Mouse (Mus musculus) urinary bladder, postnatal 10 days (tissue): ENCODE data around the gene Tnfaip2.

ENCODE experiments used
- DNase-seq: peaks from one replicate; pipeline ENCODE4 v3.0.0; 2022; ENCODE audit warnings: low spot score

The Tnfaip2 gene

DNA sequence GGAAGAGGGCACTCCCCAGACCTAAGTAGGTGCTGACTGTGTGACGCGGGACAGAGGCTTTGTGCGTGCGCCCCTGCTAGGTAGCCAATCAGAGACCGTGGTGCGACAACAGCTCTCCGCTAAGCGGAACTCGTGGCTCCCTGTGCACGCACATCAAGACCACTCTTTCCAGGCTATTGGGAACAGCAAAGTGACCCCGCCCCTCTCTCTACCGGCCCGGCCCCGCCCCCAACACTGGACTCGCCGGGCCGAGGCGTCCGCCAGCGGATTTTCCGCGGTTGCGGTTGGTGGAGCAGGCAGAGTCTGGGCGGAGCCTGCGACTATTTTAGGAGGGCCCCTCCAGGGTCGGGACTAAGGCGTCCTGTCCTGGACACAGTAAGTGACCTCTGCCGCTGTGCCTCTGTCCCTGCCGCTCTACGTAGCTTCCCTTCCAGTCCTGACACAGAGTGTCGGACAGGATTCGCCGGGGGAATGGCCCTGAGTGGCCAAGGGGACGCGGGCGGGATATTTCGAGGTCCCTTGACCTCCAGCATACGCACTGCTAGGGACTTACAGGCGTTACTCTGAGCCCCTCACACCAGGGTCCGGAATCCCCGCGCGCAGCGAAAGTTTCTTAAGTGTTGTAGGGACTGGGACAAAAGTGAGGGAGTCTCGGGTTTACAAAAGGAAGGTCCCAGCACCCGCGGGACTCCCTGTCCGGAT lies at the start of gene Tnfaip2:
Gene Tnfaip2 (plus strand): TSS at position 161 of the 702 bp plus-strand sequence.
- no peak for DNase-seq

DNA sequence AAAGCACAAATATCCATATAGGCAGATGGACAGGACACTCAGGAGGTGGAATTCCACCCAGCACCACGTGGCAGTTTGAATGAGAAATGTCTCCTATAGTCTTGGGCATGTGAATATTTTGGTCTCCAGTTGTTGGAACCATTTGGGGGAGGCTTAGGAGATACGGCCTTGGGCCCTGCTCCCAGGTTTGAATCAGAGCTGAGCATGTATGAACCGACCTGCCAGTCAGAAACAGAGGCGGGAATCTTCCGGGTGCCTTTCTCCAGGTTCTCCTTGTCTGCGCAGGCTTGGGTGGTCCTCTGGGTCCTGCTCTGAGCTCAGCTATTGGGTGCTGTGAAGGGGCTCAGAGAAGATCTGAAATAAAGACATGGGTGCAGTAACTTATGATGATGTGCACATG lies 48.3 kb upstream of the Tnfaip2 start:
- DNase-seq: no peak

DNA sequence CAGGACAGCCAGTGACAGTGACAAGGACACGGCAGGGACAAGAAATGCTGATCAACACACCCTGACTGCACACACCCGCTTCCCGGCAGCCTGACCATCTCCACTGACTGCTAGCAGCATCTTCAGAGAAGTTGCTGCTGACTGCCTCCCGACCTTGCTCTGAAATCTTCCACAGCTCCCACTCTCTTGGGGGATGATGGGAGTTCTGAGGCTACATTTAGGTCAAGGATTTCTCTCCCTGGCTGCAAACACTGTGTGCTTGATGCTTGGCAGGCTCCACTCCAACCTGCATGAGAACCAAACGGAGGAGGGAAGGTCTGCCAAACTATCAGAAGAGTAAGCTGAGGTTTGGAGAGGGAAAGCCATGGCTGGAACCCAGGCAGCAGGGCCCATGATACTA lies 45.3 kb upstream of the Tnfaip2 start:
- no peak for DNase-seq

DNA sequence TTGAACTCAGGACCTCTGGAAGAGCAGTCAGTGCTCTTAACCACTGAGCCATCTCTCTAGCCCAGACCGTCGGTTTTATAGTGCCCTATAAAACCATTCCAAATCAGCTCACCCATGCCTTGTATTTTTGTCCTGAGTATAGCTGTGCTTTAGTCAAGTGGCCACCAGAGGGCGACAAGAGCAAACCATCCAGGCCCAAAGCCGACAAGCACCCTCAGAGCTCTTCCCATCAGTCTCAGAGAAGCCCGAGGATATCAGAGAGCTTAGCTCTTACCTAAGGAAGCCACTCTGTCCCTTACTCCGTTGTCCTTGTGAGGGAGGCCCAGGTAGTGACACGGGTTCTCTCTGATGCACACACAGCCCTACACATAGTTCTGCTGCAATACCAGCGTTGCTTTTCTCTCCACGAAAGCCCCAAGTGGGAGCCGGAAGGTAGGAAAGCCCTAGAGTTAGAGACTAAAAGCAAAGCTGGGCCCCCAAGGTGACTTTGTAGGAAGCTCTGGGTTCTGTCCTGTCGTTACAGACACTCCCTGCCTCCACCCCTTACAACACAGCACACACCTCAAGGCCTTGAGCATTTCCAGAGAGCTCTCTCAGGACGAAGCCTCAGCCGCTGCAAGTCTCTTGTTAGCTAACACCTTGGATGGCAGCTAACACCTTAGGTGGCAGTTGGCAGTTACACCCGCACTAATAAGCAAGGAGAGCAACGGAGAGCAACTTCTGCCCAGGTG lies 40.6 kb upstream of the Tnfaip2 start:
- no peak for DNase-seq

DNA sequence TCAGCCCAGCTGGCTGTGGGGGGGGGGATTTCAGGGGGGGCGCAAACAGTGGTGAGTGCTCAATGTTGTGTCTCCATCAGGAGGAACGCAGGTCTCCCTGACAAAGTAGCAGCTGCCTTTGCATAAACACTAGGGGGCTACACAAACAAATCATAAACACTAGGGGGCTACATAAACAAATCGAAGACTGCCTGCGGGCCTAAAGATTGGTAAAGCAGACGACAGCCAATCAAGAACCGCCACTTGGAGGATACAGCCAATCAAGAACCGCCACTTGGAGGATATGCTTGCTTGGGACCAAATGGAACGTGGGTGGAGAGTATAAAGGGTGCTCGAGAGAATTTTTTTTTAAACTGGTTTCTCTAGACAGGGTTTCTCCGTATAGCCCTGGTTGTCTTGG lies 37.4 kb upstream of the Tnfaip2 start:
- no peak for DNase-seq

DNA sequence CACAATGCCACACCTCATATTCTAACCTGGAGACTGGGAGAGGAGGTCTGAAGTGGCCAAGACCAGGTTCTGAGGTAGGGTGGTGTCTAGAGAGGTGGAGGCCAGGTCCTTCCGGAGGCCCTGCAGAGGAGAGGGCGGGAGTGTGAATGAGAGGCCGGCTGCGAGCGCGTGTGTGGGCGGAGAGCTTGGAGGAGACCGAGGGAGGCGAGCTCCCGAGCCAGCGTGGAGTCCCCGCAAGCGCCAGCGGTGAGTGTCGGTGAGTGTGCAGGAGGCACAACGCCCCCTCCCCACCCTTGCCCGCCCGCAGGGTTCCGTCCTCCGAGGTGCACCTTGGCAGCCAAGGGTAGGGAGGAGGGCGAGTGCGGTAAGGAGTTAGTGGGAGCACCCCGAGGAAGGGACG lies 35.6 kb upstream of the Tnfaip2 start, which contains the start of gene Lbhd2:
Gene Lbhd2 (plus strand): TSS at position 188 of the 400 bp plus-strand sequence.
- no peak for DNase-seq

DNA sequence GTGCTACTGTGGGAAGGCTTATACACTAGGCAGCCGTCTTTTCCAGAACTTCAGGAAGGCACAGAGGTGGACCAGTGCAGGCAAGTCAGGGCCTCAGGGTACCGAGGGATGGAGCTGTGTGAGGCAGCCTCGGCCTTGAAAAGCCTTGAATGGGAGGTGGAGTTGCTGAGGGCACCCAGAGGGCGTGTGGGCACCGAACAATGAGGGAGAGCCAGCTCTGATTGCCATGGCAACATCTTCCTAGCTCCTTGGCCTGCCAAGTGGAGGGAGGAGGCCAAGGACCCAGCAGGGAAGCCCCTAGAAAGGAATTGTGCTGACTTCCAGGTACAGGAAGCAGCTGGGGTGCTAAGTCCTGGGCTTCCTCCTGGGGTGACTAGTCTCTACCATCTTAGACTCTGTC lies 32.7 kb upstream of the Tnfaip2 start:
- no peak for DNase-seq

DNA sequence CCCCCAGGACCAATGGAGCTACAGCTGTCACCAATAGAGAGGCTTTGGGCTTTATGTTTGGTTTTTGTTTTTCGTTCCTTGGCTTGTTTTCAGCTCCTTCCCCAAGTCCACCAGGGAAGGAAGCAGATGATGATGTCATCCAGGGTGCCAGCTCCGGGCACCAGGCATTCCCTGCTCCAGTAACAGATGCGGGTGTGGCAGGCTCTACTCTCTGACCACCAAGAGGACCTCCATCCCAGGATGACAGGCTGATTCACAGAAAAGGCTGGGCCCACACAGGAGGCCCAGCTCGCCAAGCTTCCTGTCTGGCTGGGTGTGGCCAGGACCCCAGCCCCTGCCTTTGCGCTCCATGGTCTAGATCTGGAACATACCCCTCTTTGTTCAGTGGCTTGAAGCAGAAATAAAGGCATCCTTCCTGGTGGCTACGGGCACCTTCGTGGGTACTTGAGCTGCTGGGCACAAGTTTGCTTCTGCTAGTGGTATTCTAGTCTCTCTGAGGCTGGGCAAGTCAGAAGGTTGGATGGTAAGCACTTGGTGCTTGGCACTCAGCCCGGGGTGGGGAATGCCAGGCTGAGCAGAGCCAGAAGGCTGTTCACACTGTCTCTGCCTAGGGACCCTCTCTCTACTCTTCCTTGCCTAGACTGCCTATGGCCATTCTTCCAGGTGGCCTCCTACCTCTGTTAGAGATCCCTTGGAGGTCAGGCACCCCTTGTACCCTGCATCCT lies 30.5 kb upstream of the Tnfaip2 start:
- DNase-seq: no peak

DNA sequence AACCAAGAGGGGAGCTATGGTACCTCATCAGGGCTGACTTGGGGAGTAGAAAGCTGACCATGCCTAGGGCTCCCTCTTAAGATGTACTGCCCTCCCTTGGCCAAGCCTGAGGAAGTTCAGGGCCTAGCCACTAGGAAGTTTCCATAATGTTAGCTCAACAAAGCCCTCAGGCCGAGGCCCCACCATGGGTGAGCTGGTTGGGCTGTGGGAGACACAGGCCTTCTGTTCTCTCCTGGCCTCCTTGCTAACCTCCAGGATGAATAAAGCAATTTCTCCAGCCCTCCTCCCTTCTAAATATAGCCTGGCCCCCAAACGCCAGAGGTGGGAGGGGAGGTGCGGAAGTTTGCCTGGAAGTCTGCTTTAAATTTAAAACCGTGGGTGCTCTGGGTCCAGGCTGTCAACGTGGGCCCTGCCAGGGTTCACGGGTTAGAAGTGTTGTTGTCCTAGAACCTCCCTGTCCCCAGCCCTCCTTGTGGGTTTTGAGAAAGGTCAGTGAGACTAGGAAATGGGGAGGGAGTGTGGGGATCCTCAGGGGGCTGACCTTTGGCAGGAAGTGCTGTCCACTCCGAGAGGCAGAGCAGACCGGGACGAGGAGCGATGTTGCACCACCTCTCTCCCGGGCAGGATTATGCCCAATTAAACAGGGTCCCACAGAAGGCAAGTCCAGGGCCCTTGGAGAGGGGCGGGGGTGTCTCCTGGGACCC lies 29.5 kb upstream of the Tnfaip2 start:
- no peak for DNase-seq

DNA sequence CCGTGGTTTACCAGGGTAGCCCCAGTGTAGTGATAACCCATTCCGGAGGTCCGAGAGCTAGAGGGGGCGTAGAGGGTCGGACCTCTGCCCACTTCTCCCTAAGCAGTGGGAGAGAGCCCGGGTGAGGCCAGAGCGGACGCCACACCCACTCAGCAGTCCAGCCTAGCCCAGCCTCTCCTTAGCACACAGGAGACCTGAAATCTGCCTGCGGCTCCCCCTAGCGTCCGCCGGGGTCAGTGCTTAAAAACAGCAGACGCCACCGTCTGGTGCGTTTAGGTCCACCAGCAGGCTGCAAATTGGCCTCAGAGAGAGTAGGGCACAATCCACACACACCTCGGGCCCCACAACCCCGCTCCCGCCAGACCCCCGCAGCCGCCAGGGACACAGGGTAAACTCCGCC lies 29.0 kb upstream of the Tnfaip2 start:
- peak; percentile 78 for DNase-seq

DNA sequence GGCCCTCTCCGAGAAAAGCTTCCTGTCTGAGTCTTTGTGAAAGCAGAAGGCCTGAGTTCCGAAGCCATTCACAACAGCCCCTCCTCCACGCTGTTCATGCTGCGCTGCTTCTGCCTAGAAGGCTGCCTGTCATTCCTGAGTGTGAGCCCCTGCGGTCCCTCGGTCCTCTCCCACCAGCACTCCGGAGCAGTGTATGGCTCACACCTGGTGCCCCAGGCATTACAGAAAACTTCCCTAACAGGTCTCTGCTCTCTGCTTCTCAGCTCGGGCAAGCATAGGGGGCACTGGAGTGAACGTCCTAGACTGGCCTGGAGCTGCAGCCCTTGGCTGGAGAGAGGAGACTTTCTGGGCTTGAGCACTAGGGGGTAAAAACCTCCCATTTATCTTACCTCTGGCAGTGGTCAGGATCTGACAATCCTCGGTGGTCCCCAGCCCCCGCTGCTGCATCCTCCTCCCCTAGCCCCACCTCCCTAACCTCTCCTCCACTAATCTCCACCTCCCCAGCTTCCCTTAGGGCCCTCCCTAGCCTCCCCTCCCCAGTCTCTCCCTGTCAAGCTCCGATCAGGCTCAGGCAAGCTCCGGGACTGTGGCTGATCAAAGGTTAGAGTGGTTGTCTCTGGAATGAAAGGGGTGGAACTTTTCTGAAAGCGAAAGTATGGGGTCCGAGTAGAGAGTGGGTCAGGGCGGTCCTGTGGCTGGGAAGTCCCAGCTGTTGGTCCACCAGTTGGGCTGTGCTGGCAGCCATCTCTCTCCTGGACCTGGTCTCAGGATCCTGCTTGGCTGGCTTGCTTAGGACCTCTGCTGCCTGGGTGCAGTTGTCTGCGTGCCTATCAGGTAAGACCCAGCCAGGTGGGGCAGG lies 25.1 kb upstream of the Tnfaip2 start, which contains the start of gene Exoc3l4:
Gene Exoc3l4 (plus strand): TSS at position 97 of the 859 bp plus-strand sequence.
- DNase-seq: no peak

DNA sequence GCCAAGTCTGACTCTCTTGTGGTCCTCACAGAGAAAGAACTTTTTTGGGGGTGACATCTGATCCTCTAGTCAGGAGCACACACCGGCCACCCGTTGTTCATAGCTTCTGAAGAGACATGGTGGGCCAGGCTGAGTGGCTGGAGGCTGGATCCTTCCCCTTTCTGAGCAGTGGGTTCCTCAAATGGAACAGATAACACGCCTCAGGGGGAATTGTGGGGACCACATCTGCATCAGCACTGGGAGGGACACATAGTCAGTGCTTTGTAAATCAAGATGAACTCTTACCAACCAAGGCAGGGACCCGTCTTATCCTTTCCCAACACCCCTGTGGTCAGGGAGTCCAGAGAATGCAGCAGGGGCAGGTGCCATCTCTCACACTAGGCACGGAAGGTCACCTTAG lies 22.4 kb upstream of the Tnfaip2 start:
- DNase-seq: no peak

DNA sequence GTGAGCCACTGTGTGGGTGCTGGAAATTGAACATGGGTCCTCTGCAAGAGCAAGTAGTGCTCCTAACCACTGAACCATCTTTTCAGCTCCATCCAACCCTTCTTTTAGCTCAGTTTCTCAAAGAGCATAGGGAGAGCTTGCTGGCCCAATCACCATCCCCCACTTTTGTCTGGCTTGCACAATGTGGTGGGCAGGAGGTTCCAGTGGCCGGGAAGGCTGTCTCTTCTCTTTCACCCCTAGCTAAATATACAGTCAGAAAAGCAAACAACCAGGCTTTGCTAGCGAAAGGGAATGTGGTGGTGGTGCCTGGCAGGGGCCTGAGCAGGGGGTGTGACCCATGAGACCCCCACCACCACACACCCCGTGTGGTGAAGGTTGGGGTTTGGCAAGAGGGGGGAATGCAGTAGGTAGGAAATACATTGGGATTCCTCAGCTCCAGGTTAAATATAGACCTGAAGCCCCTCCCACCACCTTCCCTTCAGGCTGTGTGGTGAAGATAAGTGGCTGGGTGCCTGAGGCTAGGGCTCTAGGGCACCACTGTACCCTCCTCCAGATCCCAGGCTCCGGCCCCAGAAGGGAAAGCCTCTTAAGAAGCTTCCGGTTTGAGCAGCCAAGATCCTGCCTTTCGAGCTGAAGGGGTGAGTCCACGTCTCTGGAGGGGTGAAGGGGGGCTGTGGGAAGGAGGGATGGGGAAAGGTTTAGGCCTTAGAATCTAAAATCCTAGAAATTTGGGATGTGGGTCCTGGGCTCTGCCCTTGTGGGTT lies 21.1 kb upstream of the Tnfaip2 start:
- DNase-seq: no peak

DNA sequence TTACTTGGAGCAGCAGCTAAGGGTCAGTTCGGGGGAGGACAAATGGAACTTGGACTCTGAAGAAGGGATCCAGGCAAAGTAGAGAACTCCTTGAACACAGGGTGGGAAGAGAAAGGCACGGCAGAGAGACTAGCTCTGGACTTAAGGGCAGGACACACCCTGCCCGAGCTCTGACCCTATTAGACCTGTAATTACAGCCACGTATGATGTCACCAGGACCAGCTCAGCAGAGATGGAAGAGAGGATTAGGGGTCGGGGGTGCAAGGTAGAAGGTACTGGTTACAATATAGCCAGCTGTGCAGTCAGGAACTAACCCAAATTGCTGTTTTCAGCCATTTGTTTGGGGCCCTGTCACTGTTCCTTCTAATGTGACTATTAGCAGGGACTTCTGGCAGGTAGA lies 19.4 kb upstream of the Tnfaip2 start:
- DNase-seq: no peak

DNA sequence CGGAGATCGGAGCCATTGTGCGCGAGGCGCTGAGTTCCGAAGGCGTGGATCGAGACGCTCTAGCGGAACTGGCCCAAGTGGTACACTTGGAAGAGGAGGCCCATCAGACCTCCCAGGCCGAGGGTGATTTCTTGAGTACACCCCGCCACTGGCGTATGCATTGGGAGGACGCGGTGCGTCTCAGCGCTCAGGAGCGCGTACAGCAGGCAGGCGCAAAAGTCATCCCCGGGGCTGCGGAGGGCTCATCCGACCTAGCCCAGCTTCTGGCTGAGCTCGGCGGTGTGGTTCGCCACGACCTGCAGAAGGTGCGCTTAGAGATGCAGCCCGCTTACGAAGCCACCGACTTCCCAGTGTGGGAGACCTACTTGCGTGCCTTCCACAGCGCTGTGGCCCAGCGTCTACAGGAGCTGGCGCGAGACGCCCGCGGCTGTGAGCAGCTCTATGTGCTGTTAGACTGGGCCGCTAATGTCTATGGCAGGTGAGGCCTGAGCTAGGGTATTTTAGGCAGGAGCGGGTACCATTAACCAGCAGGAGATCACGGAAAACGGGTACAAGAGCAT lies 18.6 kb upstream of the Tnfaip2 start:
- no peak for DNase-seq

DNA sequence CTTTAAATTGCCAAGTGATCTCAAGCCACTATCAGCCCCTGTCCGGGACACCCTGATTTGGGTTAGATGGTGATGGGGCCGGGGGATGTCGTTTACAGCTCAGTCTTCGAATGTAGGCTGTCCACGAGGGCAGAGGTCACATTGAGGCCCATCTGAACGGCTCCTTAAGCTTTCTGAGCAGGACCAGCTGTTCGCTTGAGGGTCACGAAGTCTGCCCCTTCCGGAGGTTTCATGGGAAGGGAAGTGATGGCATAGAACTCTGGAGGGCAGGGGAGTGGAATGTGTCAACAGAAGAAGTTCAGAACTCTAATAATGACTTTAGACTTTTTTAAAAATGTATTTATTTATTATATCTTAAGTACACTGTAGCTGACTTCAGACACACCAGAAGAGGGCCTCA lies 17.7 kb upstream of the Tnfaip2 start:
- DNase-seq: no peak

DNA sequence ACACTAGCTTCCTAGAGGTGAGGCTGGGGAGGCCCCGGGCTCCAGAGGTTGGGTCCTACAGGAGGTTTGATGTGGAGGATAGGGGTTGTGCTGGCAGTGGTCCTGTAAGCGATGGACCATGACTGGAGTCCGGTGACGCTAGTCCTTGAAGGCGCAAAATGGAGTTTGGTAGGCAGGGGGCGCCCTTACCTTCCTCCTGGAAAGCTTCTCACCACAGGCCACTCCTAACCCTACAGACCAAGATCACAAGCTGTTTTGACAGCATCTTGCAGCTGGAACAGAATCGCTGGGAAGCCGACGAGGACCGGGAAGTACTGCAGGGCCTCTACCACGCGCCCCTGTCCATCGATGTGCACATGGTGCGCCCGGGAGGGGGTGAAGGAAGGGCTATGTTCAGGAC lies 17.0 kb upstream of the Tnfaip2 start:
- DNase-seq: peak; percentile 67

DNA sequence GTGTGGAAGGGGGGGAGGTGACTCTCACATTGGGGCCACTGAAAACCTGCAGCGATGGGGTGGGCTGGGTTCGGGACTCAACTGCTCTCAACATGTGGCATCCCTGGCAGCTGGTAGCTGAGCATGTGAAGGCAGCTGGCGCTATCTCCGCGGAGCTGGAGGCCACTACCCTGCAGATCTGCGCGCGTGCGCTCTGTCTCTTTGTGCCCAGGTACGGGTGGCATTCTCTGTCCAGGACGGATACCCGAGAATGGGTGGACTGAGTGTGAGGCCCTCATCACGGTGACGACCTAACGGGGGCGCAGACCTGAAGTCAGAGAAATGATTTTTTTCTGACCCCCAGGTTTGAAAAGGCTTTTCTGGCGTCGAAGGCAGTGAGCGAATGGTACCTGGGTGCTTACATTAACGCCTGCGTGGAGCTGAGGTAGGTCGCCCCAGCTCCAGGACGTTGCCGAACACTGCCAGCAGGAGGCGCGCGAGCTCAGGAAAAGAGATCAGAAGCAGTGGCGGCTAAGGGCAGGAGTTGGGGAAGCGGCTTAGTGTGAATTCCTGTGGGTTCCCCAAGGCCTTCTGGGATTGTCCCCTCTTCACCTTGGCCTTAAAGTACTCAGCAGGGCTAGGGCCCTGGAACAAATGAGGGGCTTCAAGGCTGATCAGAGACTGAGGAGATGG lies 16.3 kb upstream of the Tnfaip2 start:
- DNase-seq: peak; percentile 88

DNA sequence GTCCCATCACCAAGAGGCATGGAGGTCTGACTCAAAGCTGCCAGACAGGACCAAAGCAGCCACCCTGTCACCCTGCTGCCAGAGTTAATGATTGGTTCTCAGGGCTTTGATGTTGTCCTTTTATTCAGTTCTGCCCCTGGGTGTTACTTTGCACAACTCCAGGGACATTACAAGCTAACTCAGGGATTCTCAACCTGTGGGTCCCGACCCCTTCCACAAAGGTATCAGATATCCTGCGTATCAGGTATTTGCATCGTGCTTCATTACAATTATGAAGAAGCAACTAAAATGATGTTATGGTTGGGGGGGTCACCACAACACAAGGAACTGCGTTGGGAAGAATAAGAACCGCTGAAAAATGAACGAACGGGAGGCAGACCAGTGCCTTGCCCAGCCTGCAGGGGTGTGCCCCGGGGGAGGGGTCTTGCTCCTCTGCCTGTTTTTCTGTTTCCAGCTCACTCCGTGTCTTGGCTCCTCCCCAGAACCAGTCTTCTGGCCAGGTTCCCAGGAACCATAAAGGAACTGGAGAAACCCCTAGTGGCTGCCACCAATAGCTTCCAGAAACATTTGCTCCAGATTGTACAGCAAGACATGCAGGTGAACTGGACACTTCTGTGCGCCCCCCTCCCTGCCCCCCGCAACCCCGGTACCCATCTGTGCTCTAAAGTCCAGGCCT lies 14.7 kb upstream of the Tnfaip2 start:
- no peak for DNase-seq
